Mouse (Mus musculus) cerebellum, adult 2 months (tissue): ENCODE measurements around the gene Gm20379. TPM values are rescaled to one million over a fixed set of nuclear protein-coding genes. Genes with fewer than 3 reads are reported as not detected.

ENCODE experiments used
- DNase-seq, 2 experiments: peaks; one replicate each; pipeline ENCODE4 v3.0.0; 2021
- H3K27ac ChIP-seq: fragments of 200-500 bp; 2 replicates; pipeline ENCODE4 v1.5.1; 2012; ENCODE audit warnings: low read length, control low read depth, inconsistent platforms; ENCODE audit not compliant: insufficient read depth
- H3K27me3 ChIP-seq: fragments of 200-500 bp; 2 replicates; pipeline ENCODE4 v1.6.1; 2012; ENCODE audit warnings: inconsistent platforms, mild to moderate bottlenecking, low read length, moderate library complexity; ENCODE audit not compliant: control insufficient read depth, insufficient read depth
- H3K4me1 ChIP-seq: fragments of 200-500 bp; 2 replicates; pipeline ENCODE4 v1.6.1; 2011; ENCODE audit warnings: low read length; ENCODE audit not compliant: control insufficient read depth, insufficient read depth
- H3K4me3 ChIP-seq: fragments of 200-500 bp; replicated peaks from 2 replicates; pipeline ENCODE3; 2011; ENCODE audit warnings: mild to moderate bottlenecking, low read depth, low read length, control low read depth; ENCODE audit not compliant: insufficient read depth
- CTCF ChIP-seq: fragments of 200-500 bp; IDR thresholded peaks from 2 replicates; pipeline ENCODE4 v1.5.1; 2011; ENCODE audit warnings: low read depth, mild to moderate bottlenecking, control low read depth, low read length, moderate library complexity, borderline replicate concordance; ENCODE audit not compliant: insufficient read depth
- POLR2A ChIP-seq: fragments of 200-500 bp; IDR thresholded peaks from 2 replicates; pipeline ENCODE4 v1.6.1; 2011; ENCODE audit warnings: low read length, control low read depth, borderline replicate concordance; ENCODE audit not compliant: insufficient read depth
- WGBS: fragments of 180-500 bp; shearing (Covaris S2); methylation state at CpG from one replicate; pipeline ENCODE4 v1.1.7; 2018; 5-methylcytosine and 5-hydroxymethylcytosine counted together
- polyA plus RNA-seq: library from polyadenylated mRNA; depleted of rRNA; stranded (reverse); fragments of >200 nt; gene quantifications from 2 replicates; pipeline ENCODE4 v1.2.3, GENCODE M21; 2012; rRNA removed

Gm20379 gene
- not detected in 2 replicates for polyA plus RNA-seq

DNA sequence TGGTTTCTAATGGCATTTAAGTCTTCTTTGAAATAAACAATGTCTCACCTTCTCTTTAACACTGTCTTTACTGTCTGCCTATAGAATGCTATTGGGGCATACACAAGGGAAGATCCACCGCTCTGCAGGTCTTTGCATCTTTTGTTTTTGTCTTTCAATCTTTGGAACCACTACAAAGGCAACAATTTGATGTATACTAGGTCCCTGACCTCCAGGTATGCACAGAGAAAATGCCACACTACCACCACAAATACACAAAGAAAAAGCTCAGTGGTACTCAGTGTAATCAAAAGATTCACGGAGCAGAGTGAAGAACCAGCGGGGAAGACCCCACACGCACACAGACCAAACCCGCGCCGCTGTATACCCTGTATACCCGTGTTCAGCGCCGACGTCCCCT is at the start of gene Gm20379:
Gene Gm20379, plus strand, starts transcription at position 301 of the 400 bp plus-strand sequence.
- DNase-seq, result no peak
- Histone ChIP-seq H3K27me3 (no peaks in the 10 kb centered on the region), H3K4me3 (no peak within 1 kb of the TSS), H3K4me1 (no peaks in the 10 kb centered on the region), H3K27ac (no peak within 1 kb of the TSS)
- TF ChIP-seq CTCF, result no peak
- WGBS, result 96% methylated on average over 11 of the region's 11 CpGs

- TF ChIP-seq CTCF (no peak), POLR2A (no peak)
- 88% methylated on average over 5 of the region's 5 CpGs for WGBS
- H3K27ac ChIP-seq, result no peak overlapping the region
- H3K4me1 ChIP-seq, result no peaks in the 10 kb centered on the region
- no peak overlapping the region for H3K4me3 ChIP-seq
- H3K27me3 ChIP-seq, result no peaks in the 10 kb centered on the region
- no peak for DNase-seq
Measured at GRCm38 (mm10) chr13:92261329-92261728, 44.5 kb upstream of the Gm20379 start.

GRCm38 (mm10) chr13:92263566-92263965 is 42.2 kb upstream of the Gm20379 start:
- WGBS, result 93% methylated on average over 6 of the region's 6 CpGs
- Histone ChIP-seq H3K4me3 (no peak overlapping the region), H3K4me1 (no peaks in the 10 kb centered on the region), H3K27ac (no peak overlapping the region), H3K27me3 (no peaks in the 10 kb centered on the region)
- no peak for TF ChIP-seq CTCF
- TF ChIP-seq POLR2A, result no peak
- DNase-seq, result no peak

DNA sequence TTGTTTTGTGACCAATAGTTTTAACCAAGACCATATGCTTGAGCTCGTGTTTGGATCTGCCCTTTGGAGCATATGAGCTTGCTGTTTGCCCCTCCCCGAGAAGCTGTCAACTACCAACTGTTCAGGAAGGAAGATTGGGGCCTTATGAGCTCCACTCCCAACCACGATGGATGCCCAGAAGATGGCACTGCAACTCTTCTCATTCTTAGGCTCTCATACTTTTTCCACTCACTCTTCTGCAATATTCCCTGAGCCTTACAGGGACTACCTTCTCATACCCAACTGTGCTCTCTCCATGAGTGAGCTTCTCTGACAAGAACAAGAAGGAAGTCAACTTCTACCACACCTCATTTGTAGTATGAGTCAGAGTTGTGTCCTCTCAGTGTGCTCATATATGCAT is 38.7 kb upstream of the Gm20379 start:
- H3K27ac ChIP-seq, result no peak overlapping the region
- no peaks in the 10 kb centered on the region for H3K4me1 ChIP-seq
- no peak overlapping the region for H3K4me3 ChIP-seq
- no peak for TF ChIP-seq CTCF
- no peak for TF ChIP-seq POLR2A
- no peaks in the 10 kb centered on the region for H3K27me3 ChIP-seq
- WGBS, result 66% methylated on average over 3 of the region's 3 CpGs
- no peak for DNase-seq

DNA sequence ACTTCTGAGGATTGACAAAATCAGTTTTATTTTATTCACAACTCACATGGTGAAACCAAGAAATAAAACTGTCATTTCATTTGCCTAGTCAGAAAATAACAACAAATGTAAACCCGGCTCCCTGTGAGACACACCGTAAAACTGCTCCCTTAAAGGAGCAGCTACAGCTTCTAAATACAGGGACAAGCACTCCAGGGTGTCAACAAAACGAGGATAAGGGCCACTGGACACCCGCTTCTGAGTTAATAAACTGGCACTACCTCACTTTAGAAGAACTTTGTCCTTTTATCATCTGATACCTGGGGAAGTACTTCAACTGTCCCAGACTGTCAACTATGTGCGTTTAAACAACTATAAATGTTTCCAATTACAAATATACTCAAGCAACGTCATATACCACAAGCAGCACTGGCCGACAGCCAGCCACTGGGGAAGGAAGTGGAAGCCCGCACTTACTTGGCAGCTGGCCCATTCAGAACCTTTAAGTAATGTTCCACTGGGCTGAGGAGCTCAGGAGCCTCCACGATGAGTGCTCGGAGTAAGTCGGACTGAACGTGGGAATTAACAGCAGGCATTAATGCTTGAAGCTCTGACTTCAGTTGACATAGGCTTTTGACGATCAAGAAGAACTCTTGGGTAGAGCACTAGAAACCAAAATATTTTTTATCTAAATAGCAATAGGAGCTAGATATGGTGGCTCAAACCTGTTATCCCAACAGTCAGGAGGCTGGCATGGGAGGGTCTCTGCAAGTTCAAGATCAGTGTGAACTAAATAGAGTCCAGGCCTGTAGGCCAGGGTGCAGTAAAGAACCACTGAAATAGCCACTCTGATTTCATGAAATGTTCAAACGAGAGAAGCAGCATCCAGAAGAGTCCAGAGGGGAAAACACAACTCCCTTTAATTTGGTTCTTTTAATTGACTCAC is 31.2 kb upstream of the Gm20379 start:
- peak in 1 of 2 experiments; percentile 19 for DNase-seq
- no peak for TF ChIP-seq CTCF
- WGBS, result 53% methylated on average over 14 of the region's 14 CpGs
- no peak overlapping the region for H3K4me3 ChIP-seq
- H3K27me3 ChIP-seq, result no peaks in the 10 kb centered on the region
- no peaks in the 10 kb centered on the region for H3K4me1 ChIP-seq
- H3K27ac ChIP-seq, result no peak overlapping the region

DNA sequence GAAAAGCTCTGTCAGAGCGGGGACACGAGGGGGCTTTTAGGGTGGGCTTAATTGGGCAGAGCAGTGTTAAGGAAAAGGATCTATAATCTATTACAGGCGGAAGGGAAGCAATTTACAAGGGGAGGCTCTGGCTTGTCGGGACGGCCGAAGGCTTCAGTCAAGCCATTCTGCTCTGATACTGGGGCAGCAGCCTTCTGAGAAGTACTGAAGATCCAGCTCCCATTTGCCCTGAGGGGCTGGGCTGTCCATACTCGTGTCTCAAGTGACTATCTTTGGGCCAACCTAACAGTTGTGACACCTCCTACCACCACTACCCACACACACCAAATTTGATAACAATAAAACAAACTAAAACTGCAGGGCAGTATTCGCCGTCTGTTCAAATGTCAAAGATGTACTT is 30.5 kb upstream of the Gm20379 start:
- 94% methylated on average over 9 of the region's 9 CpGs for WGBS
- H3K27ac ChIP-seq, result no peak overlapping the region
- no peak for DNase-seq

GRCm38 (mm10) chr13:92277027-92277426 is 28.8 kb upstream of the Gm20379 start:
- 74% methylated on average over 2 of the region's 2 CpGs for WGBS
- H3K27me3 ChIP-seq, result no peaks in the 10 kb centered on the region
- no peaks in the 10 kb centered on the region for H3K4me1 ChIP-seq
- no peak overlapping the region for H3K4me3 ChIP-seq
- TF ChIP-seq CTCF, result no peak
- no peak for TF ChIP-seq POLR2A
- no peak for DNase-seq
- no peak overlapping the region for H3K27ac ChIP-seq

More for the DNA sequence above, 30.5 kb upstream of the Gm20379 start:
- Histone ChIP-seq H3K27me3 (no peaks in the 10 kb centered on the region), H3K4me1 (no peaks in the 10 kb centered on the region), H3K4me3 (no peak overlapping the region)
- TF ChIP-seq POLR2A (no peak), CTCF (no peak)

GRCm38 (mm10) chr13:92291605-92292004 is 14.2 kb upstream of the Gm20379 start:
- Histone ChIP-seq H3K4me1 (no peaks in the 10 kb centered on the region), H3K4me3 (no peak overlapping the region), H3K27ac (no peak overlapping the region), H3K27me3 (no peaks in the 10 kb centered on the region)
- TF ChIP-seq POLR2A (no peak), CTCF (no peak)
- 72% methylated on average over 4 of the region's 4 CpGs for WGBS
- DNase-seq, result no peak
